Mouse (Mus musculus): ENCODE data around the gene Nme1.

The Nme1 gene

GRCm38 (mm10) chr11:93968005-93968847 lies at the start of gene Nme1, which contains the start of gene Gm20390:
TSS of gene Nme1 (minus strand) at chr11:93968521.
TSS of gene Gm20390 (minus strand) at chr11:93968293.
- DNase-seq: peak; percentile 96

- DNase-seq: no peak
Measured at GRCm38 (mm10) chr11:94003346-94003745, 35.0 kb upstream of the Nme1 start.

- no peak for DNase-seq
Measured at GRCm38 (mm10) chr11:93999276-93999675, 31.0 kb upstream of the Nme1 start.

- peak; percentile 38 for DNase-seq
Measured at GRCm38 (mm10) chr11:93997141-93997775, 28.9 kb upstream of the Nme1 start.

- DNase-seq: peak; percentile 68
Measured at GRCm38 (mm10) chr11:93996306-93997140, 28.2 kb upstream of the Nme1 start.

GRCm38 (mm10) chr11:93995720-93996305 lies 27.5 kb upstream of the Nme1 start, which contains the start of gene Spag9:
TSS of gene Spag9 (plus strand) at chr11:93996091.
- peak; percentile 96 for DNase-seq

GRCm38 (mm10) chr11:93995111-93995719 lies 26.9 kb upstream of the Nme1 start:
- DNase-seq: peak; percentile 57

GRCm38 (mm10) chr11:93994531-93994930 lies 26.2 kb upstream of the Nme1 start:
- no peak for DNase-seq

GRCm38 (mm10) chr11:93988328-93989062 lies 20.2 kb upstream of the Nme1 start:
- DNase-seq: peak; percentile 7

GRCm38 (mm10) chr11:93987625-93988327 lies 19.5 kb upstream of the Nme1 start:
- DNase-seq: no peak

- DNase-seq: no peak
Measured at GRCm38 (mm10) chr11:93987026-93987425, 18.7 kb upstream of the Nme1 start.

- no peak for DNase-seq
Measured at GRCm38 (mm10) chr11:93986298-93986697, 18.0 kb upstream of the Nme1 start.

- no peak for DNase-seq
Measured at GRCm38 (mm10) chr11:93985265-93985664, 16.9 kb upstream of the Nme1 start.

GRCm38 (mm10) chr11:93984619-93985018 lies 16.3 kb upstream of the Nme1 start:
- no peak for DNase-seq

- DNase-seq: peak; percentile 43
Measured at GRCm38 (mm10) chr11:93979502-93980049, 11.3 kb upstream of the Nme1 start.

GRCm38 (mm10) chr11:93972951-93973350 lies 4.6 kb upstream of the Nme1 start:
- no peak for DNase-seq

GRCm38 (mm10) chr11:93969799-93970198 lies 1.5 kb upstream of the Nme1 start:
- DNase-seq: no peak

- no peak for DNase-seq
Measured at GRCm38 (mm10) chr11:93969171-93969570, 850 bp upstream of the Nme1 start.

GRCm38 (mm10) chr11:93968848-93969128 lies 467 bp upstream of the Nme1 start:
- no peak for DNase-seq

GRCm38 (mm10) chr11:93967381-93967780 lies 940 bp downstream of the Nme1 start:
- DNase-seq: peak; percentile 19

GRCm38 (mm10) chr11:93965391-93965790 lies 2.9 kb downstream of the Nme1 start:
- no peak for DNase-seq

Measured in embryo, embryonic 11 days (tissue).